Mouse (Mus musculus) bone marrow macrophage, adult 2 months (primary cell): ENCODE results near the gene Fgf2.

Experiments used
- CTCF ChIP-seq: IDR thresholded peaks from 2 replicates; pipeline ENCODE4 v1.5.1; 2012; ENCODE audit warnings: low read depth, mild to moderate bottlenecking, low read length, moderate library complexity
- POLR2A ChIP-seq: IDR thresholded peaks from 2 replicates; pipeline ENCODE4 v1.6.1; 2012; ENCODE audit warnings: mild to moderate bottlenecking, low read depth, low read length, borderline replicate concordance

- TF ChIP-seq POLR2A (no peak), CTCF (no peak)
Observed at GRCm38 (mm10) chr3:37353951-37354481, 5.9 kb downstream of the Fgf2 start.
